Comparison of ENCODE assay signal across 16 mouse cellular contexts in the genomic region with DNA sequence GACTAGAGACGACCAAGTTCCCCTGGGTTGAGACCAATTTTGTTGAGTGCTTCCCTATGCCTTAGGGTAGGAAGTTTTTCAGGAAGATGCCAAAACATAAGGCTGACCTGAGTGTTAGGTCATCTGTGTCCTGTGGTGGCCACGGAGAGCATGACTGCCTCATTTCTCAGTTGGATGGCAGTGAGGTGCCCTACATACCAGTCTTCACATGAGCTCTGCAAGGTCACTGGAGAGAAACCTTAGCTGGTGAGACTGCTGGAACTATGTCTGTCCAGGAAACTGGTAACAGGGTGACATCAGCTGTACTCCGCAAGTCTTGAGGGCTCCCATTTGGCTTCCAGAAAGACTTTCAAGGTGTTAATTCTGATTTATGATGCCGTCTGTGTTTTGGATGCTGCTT.
"Had no signal": no experiment of that assay in that cellular context is flagged by ENCODE, and none has a peak within 500 bp of the region (broad histone marks: within the 10 kb centered on the region; RNA-seq: fewer than 3 reads in every experiment).

No protein-coding gene starts in this region.

- H3K27ac ChIP-seq: neural tube, embryonic 13.5 days; neural tube, embryonic 15.5 days; stomach, embryonic 15.5 days; stomach, postnatal 0 days had no signal

- H3K9ac ChIP-seq: neural tube, embryonic 13.5 days; neural tube, embryonic 15.5 days; stomach, embryonic 15.5 days had no signal

- H3K4me3 ChIP-seq: neural tube, embryonic 13.5 days; neural tube, embryonic 15.5 days; stomach, embryonic 15.5 days had no signal

- H3K9me3 ChIP-seq: neural tube, embryonic 13.5 days; neural tube, embryonic 15.5 days; stomach, embryonic 15.5 days had no signal

- H3K27me3 ChIP-seq: neural tube, embryonic 13.5 days; neural tube, embryonic 15.5 days; stomach, embryonic 15.5 days had no signal

- DNase-seq: retina, postnatal 1 day; right cerebral cortex, adult 18-20 months; right cerebral cortex, postnatal 14 days; right cerebral cortex, postnatal 25 days; right cerebral cortex, postnatal 4 days; spleen, adult 18-20 months; thymus, adult 18-20 months; thymus, adult 2 months; thymus, postnatal 14 days; thymus, postnatal 25 days; thymus, postnatal 36 days; thymus, postnatal 4 days had no signal

- H3K4me1 ChIP-seq: neural tube, embryonic 15.5 days; stomach, embryonic 15.5 days had no signal

- H3K4me2 ChIP-seq: neural tube, embryonic 13.5 days; neural tube, embryonic 15.5 days; stomach, embryonic 15.5 days had no signal

- H3K36me3 ChIP-seq: neural tube, embryonic 13.5 days; neural tube, embryonic 15.5 days; stomach, embryonic 15.5 days had no signal
